ENCODE assay signal across 29 mouse cellular contexts in the genomic region with DNA sequence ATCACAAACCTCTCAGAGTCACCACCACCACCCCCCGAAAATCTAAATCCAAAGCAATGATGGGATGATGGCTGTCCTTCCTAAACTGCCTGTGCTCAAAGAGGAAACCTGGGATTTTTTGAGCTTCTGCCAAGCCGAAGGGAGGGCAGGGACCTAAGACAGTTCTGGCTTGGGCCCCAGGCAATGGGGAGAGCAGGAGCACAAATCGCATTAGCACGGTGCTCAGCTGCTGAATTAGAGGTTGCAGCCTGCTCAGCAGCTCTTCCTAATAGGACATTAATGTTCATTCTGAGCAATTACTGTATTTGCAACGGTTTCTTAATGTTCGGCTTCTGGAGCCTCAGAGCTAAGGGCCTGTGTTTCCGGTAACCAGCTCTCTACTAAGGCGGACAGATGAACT. TPM values are rescaled to one million over a fixed set of nuclear protein-coding genes. Genes with fewer than 3 reads are reported as not detected.
DNase-seq lines count a peak whose midpoint lies in the region; ATAC-seq and TF ChIP-seq lines count a peak whose summit lies in the region.
"Had no signal": no experiment of that assay in that cellular context is flagged by ENCODE, and none has a peak within 500 bp of the region (broad histone marks: within the 10 kb centered on the region; RNA-seq: fewer than 3 reads in every experiment).

No protein-coding gene starts in this region.

- intact Hi-C loops in heart, adult 2 months (cut with DNase I), result no loop called here

- TF ChIP-seq EP300 in heart, adult 2 months (IDR thresholded peaks at IDR 0.05; ENCODE audit: insufficient read depth, low read depth, low read length), result no peak
- no peak for TF ChIP-seq EP300 in stomach, postnatal 0 days (optimal IDR thresholded peaks at IDR 0.05)

- no peaks in the 10 kb centered on the region for H3K9me3 ChIP-seq in stomach, embryonic 14.5 days (ENCODE audit: control insufficient read depth, low read depth, low read length)
- H3K9me3 ChIP-seq in stomach, postnatal 0 days (ENCODE audit: control insufficient read depth, low read length), result no peaks in the 10 kb centered on the region
- no peaks in the 10 kb centered on the region for H3K9me3 ChIP-seq in hindbrain, postnatal 0 days (ENCODE audit: low read length)
- H3K9me3 ChIP-seq: heart, embryonic 15.5 days; kidney, embryonic 15.5 days; neural tube, embryonic 12.5 days had no signal

- H3K27me3 ChIP-seq in heart, adult 2 months (ENCODE audit: control insufficient read depth, insufficient read depth, low read length), result no peaks in the 10 kb centered on the region
- H3K27me3 ChIP-seq in stomach, embryonic 14.5 days (ENCODE audit: control insufficient read depth, insufficient read depth, low read length), result no peaks in the 10 kb centered on the region
- H3K27me3 ChIP-seq in stomach, postnatal 0 days (ENCODE audit: control insufficient read depth, insufficient read depth, low read length), result no peaks in the 10 kb centered on the region
- H3K27me3 ChIP-seq in hindbrain, postnatal 0 days (ENCODE audit: insufficient read depth, low read length), result no peaks in the 10 kb centered on the region
- H3K27me3 ChIP-seq: heart, embryonic 15.5 days; kidney, embryonic 15.5 days; neural tube, embryonic 12.5 days had no signal

- peak; percentile 22 for DNase-seq in heart, postnatal 4 days
- no peak for DNase-seq in heart, adult 2 months
- no peak for DNase-seq in stomach, postnatal 0 days (ENCODE audit: low spot score)
- peak; percentile 77 for DNase-seq in hindbrain, postnatal 0 days (ENCODE audit: low spot score)
- DNase-seq in thymus, adult 18-20 months, result no peak
- DNase-seq in urinary bladder, postnatal 14 days (ENCODE audit: low spot score), result no peak
- DNase-seq in kidney, postnatal 14 days, result no peak
- DNase-seq: adrenal gland, adult 2 months; B cell, adult 2 months; cerebellum, adult 11 months; gastrocnemius, postnatal 10 days; heart, adult 11 months; layer of hippocampus, postnatal 36 days; liver; liver, postnatal 0 days; lung, postnatal 10 days; spleen, adult 18-20 months; thymus, postnatal 14 days had no signal

- WGBS in heart, adult 2 months, result 74% methylated on average over 8 of the region's 8 CpGs
- 71% methylated on average over 8 of the region's 8 CpGs for WGBS in stomach, embryonic 14.5 days
- WGBS in stomach, postnatal 0 days, result 82% methylated on average over 8 of the region's 8 CpGs
- WGBS in hindbrain, postnatal 0 days, result 35% methylated on average over 8 of the region's 8 CpGs

- H3K4me3 ChIP-seq in heart, adult 2 months, result no peak overlapping the region
- H3K4me3 ChIP-seq in stomach, embryonic 14.5 days (ENCODE audit: low read depth, low read length), result no peak overlapping the region
- no peak overlapping the region for H3K4me3 ChIP-seq in stomach, postnatal 0 days (ENCODE audit: low read depth, low read length)
- H3K4me3 ChIP-seq in hindbrain, postnatal 0 days (ENCODE audit: low read length), result no peak overlapping the region
- H3K4me3 ChIP-seq: heart, embryonic 15.5 days; kidney, embryonic 15.5 days; neural tube, embryonic 12.5 days had no signal

- ATAC-seq in stomach, embryonic 14.5 days (ENCODE audit: insufficient number of reproducible peaks, insufficient read depth, low FRiP score, low read depth), result 0 out of 2 replicates have a peak, but pooled peaks have one; percentile 46
- ATAC-seq in stomach, postnatal 0 days (ENCODE audit: low FRiP score, low TSS enrichment), result no peak
- no peak for ATAC-seq in hindbrain, postnatal 0 days
- ATAC-seq: forebrain, embryonic 14.5 days; intestine, postnatal 0 days; liver, postnatal 0 days had no signal

- no peak for TF ChIP-seq POLR2A in heart, adult 2 months (IDR thresholded peaks at IDR 0.05; ENCODE audit: insufficient read depth, low read depth, low read length)

- no peak overlapping the region for H3K4me2 ChIP-seq in stomach, embryonic 14.5 days (replicated peaks; ENCODE audit: low read depth, low read length)
- no peak overlapping the region for H3K4me2 ChIP-seq in stomach, postnatal 0 days (replicated peaks; ENCODE audit: low read depth)
- H3K4me2 ChIP-seq in hindbrain, postnatal 0 days (ENCODE audit: low read depth, low read length), result no peak overlapping the region
- H3K4me2 ChIP-seq: heart, embryonic 15.5 days; kidney, embryonic 15.5 days; neural tube, embryonic 12.5 days had no signal

- no peaks in the 10 kb centered on the region for H3K79me2 ChIP-seq in heart, adult 2 months (replicated peaks; ENCODE audit: control insufficient read depth, insufficient read depth, low read length)

- no peaks in the 10 kb centered on the region for H3K36me3 ChIP-seq in heart, adult 2 months (ENCODE audit: control insufficient read depth, insufficient read depth, low read length)
- no peaks in the 10 kb centered on the region for H3K36me3 ChIP-seq in stomach, embryonic 14.5 days (ENCODE audit: control insufficient read depth, insufficient read depth, low read length)
- H3K36me3 ChIP-seq in stomach, postnatal 0 days (ENCODE audit: control insufficient read depth, insufficient read depth, low read length), result no peaks in the 10 kb centered on the region
- H3K36me3 ChIP-seq in hindbrain, postnatal 0 days (ENCODE audit: insufficient read depth, low read length), result no peaks in the 10 kb centered on the region
- H3K36me3 ChIP-seq: heart, embryonic 15.5 days; kidney, embryonic 15.5 days; neural tube, embryonic 12.5 days had no signal

- no peak overlapping the region for H3K27ac ChIP-seq in heart, adult 2 months
- peak overlapping the region; percentile 27; the same call in 1 of the 2 replicates for H3K27ac ChIP-seq in stomach, embryonic 14.5 days (ENCODE audit: low read length)
- no peak overlapping the region for H3K27ac ChIP-seq in stomach, postnatal 0 days (replicated peaks)
- no peak overlapping the region for H3K27ac ChIP-seq in hindbrain, postnatal 0 days
- H3K27ac ChIP-seq: heart, embryonic 15.5 days; kidney, embryonic 15.5 days had no signal

- H3K4me1 ChIP-seq in heart, adult 2 months (ENCODE audit: control insufficient read depth, insufficient read depth, low read length), result no peaks in the 10 kb centered on the region; the same call in 1 of the 2 replicates
- no peaks in the 10 kb centered on the region for H3K4me1 ChIP-seq in stomach, embryonic 14.5 days (ENCODE audit: control insufficient read depth, insufficient read depth, low read length)
- H3K4me1 ChIP-seq in stomach, postnatal 0 days (replicated peaks; ENCODE audit: control insufficient read depth, insufficient read depth), result no peaks in the 10 kb centered on the region
- H3K4me1 ChIP-seq in hindbrain, postnatal 0 days (ENCODE audit: insufficient read depth, low read length), result peaks cover 4% of the 10 kb centered on the region; the same call in 1 of the 2 replicates

- no peak for TF ChIP-seq CTCF in heart, adult 2 months (IDR thresholded peaks at IDR 0.05)
- TF ChIP-seq CTCF in stomach, postnatal 0 days (IDR thresholded peaks at IDR 0.05; ENCODE audit: low read depth), result no peak
- TF ChIP-seq CTCF in hindbrain, postnatal 0 days (IDR thresholded peaks at IDR 0.05; ENCODE audit: low read depth), result no peak

- no peak overlapping the region for H3K9ac ChIP-seq in heart, adult 2 months (ENCODE audit: low read depth, low read length)
- H3K9ac ChIP-seq in stomach, embryonic 14.5 days (replicated peaks; ENCODE audit: low read depth, low read length), result no peak overlapping the region
- H3K9ac ChIP-seq in stomach, postnatal 0 days (ENCODE audit: low read length), result no peak overlapping the region
- H3K9ac ChIP-seq in hindbrain, postnatal 0 days (replicated peaks; ENCODE audit: low read length), result no peak overlapping the region
- H3K9ac ChIP-seq: heart, embryonic 15.5 days; kidney, embryonic 15.5 days; liver, postnatal 0 days; neural tube, embryonic 12.5 days had no signal

RNA-seq across cellular contexts. Expression of gene Tmem220, which starts 17.0 kb away (rescaled TPM):
- total RNA-seq in heart, postnatal 4 days (2021), result 1 to 10 TPM; 1.2 to 1.5 TPM
- total RNA-seq in heart, adult 2 months (2021), result 1 to 10 TPM; 1.9 to 2.0 TPM
- 2.1 and 3.8 TPM in 2 replicates for polyA plus RNA-seq in heart, adult 2 months (2012; rRNA removed)
- polyA plus RNA-seq in stomach, embryonic 14.5 days (2014; fragmentation: Nextera tagmentation; extraction: Ambion mirVana), result 1.6 and 2.2 TPM in 2 replicates
- 3.7 and 4.9 TPM in 2 replicates for polyA plus RNA-seq in stomach, postnatal 0 days (2015; fragmentation: Nextera tagmentation; extraction: Ambion mirVana)
- 0.26 TPM in 1 of 2 replicates, not detected in the other for total RNA-seq in hindbrain, postnatal 0 days (2014; rRNA removed)
- polyA plus RNA-seq in hindbrain, postnatal 0 days (2015; fragmentation: Nextera tagmentation; extraction: Ambion mirVana), result 0.97 and 1.1 TPM in 2 replicates
- total RNA-seq: monocyte, adult 5-6 weeks had no signal

RNA-seq across cellular contexts. Expression of gene Adprm, which starts 44.4 kb away (rescaled TPM):
- 10 to 100 TPM; 13.9 to 15.8 TPM for total RNA-seq in heart, postnatal 4 days (2021)
- 10 to 100 TPM; 10.8 to 14.6 TPM for total RNA-seq in heart, adult 2 months (2021)
- polyA plus RNA-seq in heart, adult 2 months (2012; rRNA removed), result 9.8 and 20.6 TPM in 2 replicates
- 30.6 and 31.7 TPM in 2 replicates for polyA plus RNA-seq in stomach, embryonic 14.5 days (2014; fragmentation: Nextera tagmentation; extraction: Ambion mirVana)
- polyA plus RNA-seq in stomach, postnatal 0 days (2015; fragmentation: Nextera tagmentation; extraction: Ambion mirVana), result 17.3 and 17.4 TPM in 2 replicates
- total RNA-seq in hindbrain, postnatal 0 days (2014; rRNA removed), result 15.6 and 18.9 TPM in 2 replicates
- polyA plus RNA-seq in hindbrain, postnatal 0 days (2015; fragmentation: Nextera tagmentation; extraction: Ambion mirVana), result 25.3 and 29.5 TPM in 2 replicates

RNA-seq across cellular contexts. Expression of gene Sco1, which starts 44.5 kb away (rescaled TPM):
- total RNA-seq in heart, postnatal 4 days (2021), result 10 to 100 TPM; 18.7 to 18.9 TPM
- total RNA-seq in heart, adult 2 months (2021), result 10 to 100 TPM; 18.3 to 20.1 TPM
- polyA plus RNA-seq in heart, adult 2 months (2012; rRNA removed), result 7.8 and 12.0 TPM in 2 replicates
- polyA plus RNA-seq in stomach, embryonic 14.5 days (2014; fragmentation: Nextera tagmentation; extraction: Ambion mirVana), result 16.5 and 16.7 TPM in 2 replicates
- 14.5 and 15.2 TPM in 2 replicates for polyA plus RNA-seq in stomach, postnatal 0 days (2015; fragmentation: Nextera tagmentation; extraction: Ambion mirVana)
- 11.0 and 13.8 TPM in 2 replicates for total RNA-seq in hindbrain, postnatal 0 days (2014; rRNA removed)
- 13.6 and 14.9 TPM in 2 replicates for polyA plus RNA-seq in hindbrain, postnatal 0 days (2015; fragmentation: Nextera tagmentation; extraction: Ambion mirVana)

RNA-seq across cellular contexts. Expression of gene Tmem238l, which starts 51.5 kb away (rescaled TPM):
- under 1 TPM; 0.34 to 0.52 TPM for total RNA-seq in heart, postnatal 4 days (2021)
- total RNA-seq in heart, adult 2 months (2021), result not detected
- not detected in 2 replicates for polyA plus RNA-seq in heart, adult 2 months (2012; rRNA removed)
- polyA plus RNA-seq in stomach, embryonic 14.5 days (2014; fragmentation: Nextera tagmentation; extraction: Ambion mirVana), result 0.45 and 0.55 TPM in 2 replicates
- polyA plus RNA-seq in stomach, postnatal 0 days (2015; fragmentation: Nextera tagmentation; extraction: Ambion mirVana), result 21.4 and 24.8 TPM in 2 replicates
- not detected in 2 replicates for total RNA-seq in hindbrain, postnatal 0 days (2014; rRNA removed)
- not detected in 2 replicates for polyA plus RNA-seq in hindbrain, postnatal 0 days (2015; fragmentation: Nextera tagmentation; extraction: Ambion mirVana)
- total RNA-seq: adrenal gland, adult 2 months; gastrocnemius, postnatal 10 days; hematopoietic stem cell, adult 5-6 weeks; layer of hippocampus, adult 18-20 months; layer of hippocampus, postnatal 36 days; left cerebral cortex, postnatal 25 days; megakaryocyte progenitor cell, adult 5-6 weeks; monocyte, adult 5-6 weeks had no signal
- polyA plus RNA-seq: adrenal gland, adult 2 months; forebrain, embryonic 14.5 days; kidney, embryonic 15.5 days; liver, postnatal 0 days; neural tube, embryonic 12.5 days had no signal

Comparison
In these comparisons a context has a peak if more than half of its experiments do, and no peak if none do; other contexts are left out.
1. DNase-seq: peak in heart, postnatal 4 days (single experiment) and hindbrain, postnatal 0 days (single experiment); none in heart, adult 2 months (0 of 2), stomach, postnatal 0 days (single experiment), thymus, adult 18-20 months (0 of 2), urinary bladder, postnatal 14 days (single experiment) and kidney, postnatal 14 days (single experiment).